Mouse (Mus musculus): Measurements from ENCODE around the gene Cyb5r1.

The Cyb5r1 gene

DNA sequence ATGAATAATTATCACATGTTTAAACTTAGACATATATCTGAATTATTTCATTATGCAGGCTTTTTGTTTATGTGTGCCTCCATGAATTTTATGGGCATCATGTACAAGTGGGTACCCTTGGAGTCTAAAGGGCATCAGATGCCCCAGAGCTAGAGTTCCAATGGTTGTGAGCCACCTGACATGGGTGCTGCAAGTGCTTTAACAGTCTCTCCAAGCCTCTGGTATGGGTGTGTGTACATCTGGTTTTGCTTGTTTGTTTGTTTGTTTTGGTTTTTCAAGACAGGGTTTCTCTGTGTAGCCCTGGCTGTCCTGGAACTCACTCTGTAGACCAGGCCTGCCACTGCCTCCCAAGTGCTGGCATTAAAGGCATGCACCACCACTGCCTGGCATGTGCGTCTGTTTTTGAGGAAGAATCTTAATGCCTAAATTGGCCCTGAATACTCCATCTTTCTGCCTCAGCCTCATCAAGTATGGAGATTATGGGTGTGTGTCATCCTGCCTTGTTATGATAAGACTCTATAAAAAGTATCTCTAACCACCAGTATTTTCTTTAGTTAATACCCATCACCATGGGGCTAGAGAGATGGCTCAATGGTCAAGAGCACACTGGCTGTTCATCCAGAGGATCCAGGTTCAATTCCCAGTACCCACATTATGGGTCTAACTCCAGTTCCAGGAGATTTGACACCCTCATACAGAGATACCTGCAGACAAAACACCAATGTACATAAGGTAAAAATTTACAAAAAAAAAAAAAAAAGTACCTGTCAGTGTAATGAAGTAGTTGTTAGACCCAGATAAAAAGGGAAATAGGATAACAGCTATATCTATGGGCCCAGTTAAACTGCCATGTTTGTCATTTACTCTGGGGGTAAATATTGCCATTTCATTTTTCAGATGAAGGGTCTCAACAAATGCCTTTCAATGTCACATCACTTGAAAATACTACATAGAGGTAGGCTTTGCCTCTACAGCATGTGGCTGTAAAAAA lies 55.2 kb downstream of the Cyb5r1 start:
- no peak for DNase-seq (ENCODE audit: low spot score in 2 of 2)
